Mouse (Mus musculus): ENCODE results near the gene Uqcc3. TPM values are rescaled to one million over a fixed set of nuclear protein-coding genes. Genes with fewer than 3 reads are reported as not detected.
"Not testable (repeated sequence)": the region's sequence is repeated elsewhere in the genome, so short reads cannot be mapped to it uniquely, and the experiment has no call there.

The Uqcc3 gene
- polyA plus RNA-seq, 1 experiment from 2014 or later: 66.0 TPM

- no peak for ATAC-seq (ENCODE audit: insufficient number of reproducible peaks, insufficient read depth, low FRiP score, low TSS enrichment)
- H3K9ac ChIP-seq: no peak overlapping the region
- peaks cover 9% of the 10 kb centered on the region for H3K4me1 ChIP-seq
- WGBS: 91% methylated on average over 3 of the region's 3 CpGs
- H3K4me3 ChIP-seq: no peak overlapping the region
- H3K9me3 ChIP-seq: no peaks in the 10 kb centered on the region
- no peaks in the 10 kb centered on the region for H3K27me3 ChIP-seq
- H3K36me3 ChIP-seq: peaks cover 36% of the 10 kb centered on the region
- H3K4me2 ChIP-seq (replicated peaks): no peak overlapping the region
- no peak overlapping the region for H3K27ac ChIP-seq
Observed at GRCm38 (mm10) chr19:8919000-8919399, 38.3 kb upstream of the Uqcc3 start.

GRCm38 (mm10) chr19:8914212-8914611 lies 33.5 kb upstream of the Uqcc3 start:
- Histone ChIP-seq H3K27me3 (no peaks in the 10 kb centered on the region), H3K27ac (no peak overlapping the region), H3K4me2 (replicated peaks) (no peak overlapping the region), H3K4me3 (no peak overlapping the region), H3K9me3 (no peaks in the 10 kb centered on the region), H3K9ac (no peak overlapping the region), H3K4me1 (no peaks in the 10 kb centered on the region), H3K36me3 (peaks cover 81% of the 10 kb centered on the region)
- no peak for ATAC-seq (ENCODE audit: insufficient number of reproducible peaks, insufficient read depth, low FRiP score, low TSS enrichment)
- WGBS: 95% methylated on average over 3 of the region's 3 CpGs

- Histone ChIP-seq H3K4me2 (replicated peaks) (no peak overlapping the region), H3K4me3 (no peak overlapping the region), H3K36me3 (peaks cover 98% of the 10 kb centered on the region), H3K27ac (no peak overlapping the region), H3K9ac (no peak overlapping the region), H3K27me3 (no peaks in the 10 kb centered on the region), H3K9me3 (no peaks in the 10 kb centered on the region), H3K4me1 (no peaks in the 10 kb centered on the region)
- 96% methylated on average over 5 of the region's 5 CpGs for WGBS
- ATAC-seq (ENCODE audit: insufficient number of reproducible peaks, insufficient read depth, low FRiP score, low TSS enrichment): no peak
Observed at GRCm38 (mm10) chr19:8911810-8912209, 31.1 kb upstream of the Uqcc3 start.

- no peak for ATAC-seq (ENCODE audit: insufficient number of reproducible peaks, insufficient read depth, low FRiP score, low TSS enrichment)
- Histone ChIP-seq H3K4me3 (no peak overlapping the region), H3K27ac (no peak overlapping the region), H3K4me1 (no peaks in the 10 kb centered on the region), H3K27me3 (no peaks in the 10 kb centered on the region), H3K36me3 (peaks cover 95% of the 10 kb centered on the region), H3K4me2 (replicated peaks) (no peak overlapping the region), H3K9ac (no peak overlapping the region), H3K9me3 (no peaks in the 10 kb centered on the region)
- 92% methylated on average over 6 of the region's 6 CpGs for WGBS
Observed at GRCm38 (mm10) chr19:8908531-8908930, 27.8 kb upstream of the Uqcc3 start.

- Histone ChIP-seq H3K27me3 (no peaks in the 10 kb centered on the region), H3K27ac (no peak overlapping the region), H3K36me3 (peaks cover 58% of the 10 kb centered on the region), H3K4me1 (peaks cover 9% of the 10 kb centered on the region), H3K9me3 (no peaks in the 10 kb centered on the region), H3K4me2 (replicated peaks) (no peak overlapping the region), H3K9ac (no peak overlapping the region), H3K4me3 (no peak overlapping the region)
- no peak for ATAC-seq (ENCODE audit: insufficient number of reproducible peaks, insufficient read depth, low FRiP score, low TSS enrichment)
- WGBS: 90% methylated on average over 5 of the region's 5 CpGs
Observed at GRCm38 (mm10) chr19:8903412-8903811, 22.7 kb upstream of the Uqcc3 start.

- peak overlapping the region; percentile 59 for H3K4me2 ChIP-seq (replicated peaks)
- no peak for ATAC-seq (ENCODE audit: insufficient number of reproducible peaks, insufficient read depth, low FRiP score, low TSS enrichment)
- H3K4me1 ChIP-seq: peaks cover 24% of the 10 kb centered on the region
- H3K27me3 ChIP-seq: no peaks in the 10 kb centered on the region
- no peak overlapping the region for H3K27ac ChIP-seq
- 68% methylated on average over 3 of the region's 3 CpGs for WGBS
- no peaks in the 10 kb centered on the region for H3K9me3 ChIP-seq
- H3K36me3 ChIP-seq: peaks cover 36% of the 10 kb centered on the region
- peak overlapping the region; percentile 92 for H3K9ac ChIP-seq
- H3K4me3 ChIP-seq: peak overlapping the region; percentile 94
Observed at GRCm38 (mm10) chr19:8899079-8899478, 18.4 kb upstream of the Uqcc3 start.

- H3K4me3 ChIP-seq: peak overlapping the region; percentile 94
- peak overlapping the region; percentile 84 for H3K27ac ChIP-seq
- no peaks in the 10 kb centered on the region for H3K9me3 ChIP-seq
- 16% methylated on average over 13 of the region's 13 CpGs for WGBS
- peaks cover 28% of the 10 kb centered on the region for H3K4me1 ChIP-seq
- peak overlapping the region; percentile 92 for H3K9ac ChIP-seq
- peaks cover 32% of the 10 kb centered on the region for H3K36me3 ChIP-seq
- H3K27me3 ChIP-seq: no peaks in the 10 kb centered on the region
- no peak for ATAC-seq (ENCODE audit: insufficient number of reproducible peaks, insufficient read depth, low FRiP score, low TSS enrichment)
- H3K4me2 ChIP-seq (replicated peaks): peak overlapping the region; percentile 59
Observed at GRCm38 (mm10) chr19:8898576-8898975, 17.9 kb upstream of the Uqcc3 start.

GRCm38 (mm10) chr19:8897865-8898495 lies 17.3 kb upstream of the Uqcc3 start, which contains the start of gene Ganab:
Ganab (plus strand) TSS chr19:8898071.
- under 1% methylated on average over 53 of the region's 53 CpGs for WGBS
- no peaks in the 10 kb centered on the region for H3K9me3 ChIP-seq
- H3K4me1 ChIP-seq: peaks cover 30% of the 10 kb centered on the region
- H3K4me3 ChIP-seq: peak within 1 kb of the TSS; percentile 94
- peak within 1 kb of the TSS; percentile 88 for H3K27ac ChIP-seq
- ATAC-seq (ENCODE audit: insufficient number of reproducible peaks, insufficient read depth, low FRiP score, low TSS enrichment): peak; percentile 96
- H3K36me3 ChIP-seq: peaks cover 27% of the 10 kb centered on the region
- peak within 1 kb of the TSS; percentile 92 for H3K9ac ChIP-seq
- peak within 1 kb of the TSS; percentile 59 for H3K4me2 ChIP-seq (replicated peaks)
- H3K27me3 ChIP-seq: no peaks in the 10 kb centered on the region

GRCm38 (mm10) chr19:8897211-8897864 lies 16.6 kb upstream of the Uqcc3 start:
- peaks cover 23% of the 10 kb centered on the region for H3K36me3 ChIP-seq
- H3K27me3 ChIP-seq, H3K9me3 ChIP-seq: not testable (repeated sequence)
- peak overlapping the region; percentile 63 for H3K9ac ChIP-seq
- ATAC-seq (ENCODE audit: insufficient number of reproducible peaks, insufficient read depth, low FRiP score, low TSS enrichment): peak; percentile 49
- peak overlapping the region; percentile 59 for H3K4me2 ChIP-seq (replicated peaks)
- H3K4me3 ChIP-seq: peak overlapping the region; percentile 94
- WGBS: 20% methylated on average over 21 of the region's 21 CpGs
- H3K27ac ChIP-seq: peak overlapping the region; percentile 88
- H3K4me1 ChIP-seq: peaks cover 30% of the 10 kb centered on the region

GRCm38 (mm10) chr19:8896231-8896630 lies 15.5 kb upstream of the Uqcc3 start:
- peaks cover 30% of the 10 kb centered on the region for H3K4me1 ChIP-seq
- H3K27me3 ChIP-seq; H3K27ac ChIP-seq; H3K4me2 ChIP-seq (replicated peaks); H3K9ac ChIP-seq; ATAC-seq (ENCODE audit: insufficient number of reproducible peaks, insufficient read depth, low FRiP score, low TSS enrichment); H3K4me3 ChIP-seq; H3K9me3 ChIP-seq: not testable (repeated sequence)
- WGBS: 90% methylated on average over 5 of the region's 5 CpGs
- H3K36me3 ChIP-seq: peaks cover 21% of the 10 kb centered on the region

GRCm38 (mm10) chr19:8895397-8895960 lies 14.8 kb upstream of the Uqcc3 start:
- H3K9ac ChIP-seq: no peak overlapping the region
- no peak overlapping the region for H3K4me2 ChIP-seq (replicated peaks)
- H3K4me3 ChIP-seq: no peak overlapping the region
- peaks cover 29% of the 10 kb centered on the region for H3K36me3 ChIP-seq
- no peak overlapping the region for H3K27ac ChIP-seq
- H3K4me1 ChIP-seq: peaks cover 30% of the 10 kb centered on the region
- WGBS: 91% methylated on average over 9 of the region's 9 CpGs
- no peaks in the 10 kb centered on the region for H3K9me3 ChIP-seq
- ATAC-seq (ENCODE audit: insufficient number of reproducible peaks, insufficient read depth, low FRiP score, low TSS enrichment): no peak
- H3K27me3 ChIP-seq: no peaks in the 10 kb centered on the region

Data from embryonic facial prominence, embryonic 12.5 days (tissue).